In genomic region chr2:32175051-32175466, GRCm38 (mm10) we compare ENCODE assay signal across 8 mouse cellular contexts. TPM values are rescaled to one million over a fixed set of nuclear protein-coding genes. Genes with fewer than 3 reads are reported as not detected.
DNase-seq lines count a peak whose midpoint lies in the region; ATAC-seq and TF ChIP-seq lines count a peak whose summit lies in the region.

No protein-coding gene starts in this region.

- no peak for TF ChIP-seq CTCF in lung, embryonic 14.5 days (IDR thresholded peaks at IDR 0.05; ENCODE audit: low read depth)

- no peak overlapping the region for H3K4me3 ChIP-seq in lung, embryonic 14.5 days (ENCODE audit: low read depth, low read length)
- H3K4me3 ChIP-seq in embryonic facial prominence, embryonic 10.5 days: peak overlapping the region; percentile 44
- peak overlapping the region; percentile 5; the same call in 1 of the 2 replicates for H3K4me3 ChIP-seq in hindbrain, embryonic 12.5 days
- H3K4me3 ChIP-seq in limb, embryonic 10.5 days: no peak overlapping the region
- no peak overlapping the region for H3K4me3 ChIP-seq in neural tube, embryonic 14.5 days (ENCODE audit: low read depth, low read length)

- peak; percentile 54 for ATAC-seq in lung, embryonic 14.5 days (ENCODE audit: insufficient read depth)
- peak; percentile 76 for ATAC-seq in hindbrain, embryonic 12.5 days (ENCODE audit: low FRiP score)
- ATAC-seq in neural tube, embryonic 14.5 days (ENCODE audit: low read depth): peak; percentile 50; the same call in 1 of the 2 replicates
- ATAC-seq in activated CD4-positive, CD25-positive, alpha-beta regulatory T cell, adult 4 months: no peak

- peak overlapping the region; percentile 49 for H3K9ac ChIP-seq in lung, embryonic 14.5 days
- peak overlapping the region; percentile 61 for H3K9ac ChIP-seq in hindbrain, embryonic 12.5 days
- 0 out of 2 replicates have a peak overlapping the region, but pooled peaks have one; percentile 29 for H3K9ac ChIP-seq in neural tube, embryonic 14.5 days (replicated peaks; ENCODE audit: low read depth, low read length)

- no peak for DNase-seq in lung, embryonic 14.5 days
- no peak for DNase-seq in lung, postnatal 25 days (ENCODE audit: low spot score)
- peak; percentile 59 for DNase-seq in embryonic facial prominence, embryonic 10.5 days (ENCODE audit: low spot score)
- no peak for DNase-seq in limb, embryonic 10.5 days (ENCODE audit: low spot score)
- no peak for DNase-seq in spleen, postnatal 10 days (ENCODE audit: low spot score in 2 of 2)

- no peaks in the 10 kb centered on the region for H3K9me3 ChIP-seq in lung, embryonic 14.5 days (ENCODE audit: low read depth, low read length)
- no peaks in the 10 kb centered on the region for H3K9me3 ChIP-seq in embryonic facial prominence, embryonic 10.5 days
- no peaks in the 10 kb centered on the region for H3K9me3 ChIP-seq in hindbrain, embryonic 12.5 days (replicated peaks)
- no peaks in the 10 kb centered on the region for H3K9me3 ChIP-seq in limb, embryonic 10.5 days (replicated peaks)
- H3K9me3 ChIP-seq in neural tube, embryonic 14.5 days (ENCODE audit: control insufficient read depth, low read length): no peaks in the 10 kb centered on the region

- peak overlapping the region; percentile 92 for H3K27ac ChIP-seq in lung, embryonic 14.5 days (ENCODE audit: low read depth)
- peak overlapping the region; percentile 88 for H3K27ac ChIP-seq in embryonic facial prominence, embryonic 10.5 days (replicated peaks)
- H3K27ac ChIP-seq in hindbrain, embryonic 12.5 days: peak overlapping the region; percentile 96
- H3K27ac ChIP-seq in limb, embryonic 10.5 days: peak overlapping the region; percentile 76
- H3K27ac ChIP-seq in neural tube, embryonic 14.5 days (ENCODE audit: low read depth, low read length): peak overlapping the region; percentile 91

- 29% methylated on average over 7 of the region's 7 CpGs for WGBS in lung, embryonic 14.5 days
- 49% methylated on average over 7 of the region's 7 CpGs for WGBS in embryonic facial prominence, embryonic 10.5 days
- 16% methylated on average over 7 of the region's 7 CpGs for WGBS in hindbrain, embryonic 12.5 days
- WGBS in limb, embryonic 10.5 days: 59% methylated on average over 7 of the region's 7 CpGs
- WGBS in neural tube, embryonic 14.5 days: 16% methylated on average over 7 of the region's 7 CpGs

- peak overlapping the region; percentile 51 for H3K4me2 ChIP-seq in lung, embryonic 14.5 days
- H3K4me2 ChIP-seq in hindbrain, embryonic 12.5 days (replicated peaks): peak overlapping the region; percentile 36
- peak overlapping the region; percentile 21 for H3K4me2 ChIP-seq in neural tube, embryonic 14.5 days (ENCODE audit: low read depth, low read length)

- H3K4me1 ChIP-seq in lung, embryonic 14.5 days (ENCODE audit: insufficient read depth): peaks cover 32% of the 10 kb centered on the region
- peaks cover 79% of the 10 kb centered on the region for H3K4me1 ChIP-seq in embryonic facial prominence, embryonic 10.5 days
- H3K4me1 ChIP-seq in hindbrain, embryonic 12.5 days: peaks cover 80% of the 10 kb centered on the region
- H3K4me1 ChIP-seq in limb, embryonic 10.5 days: peaks cover 61% of the 10 kb centered on the region
- peaks cover 46% of the 10 kb centered on the region for H3K4me1 ChIP-seq in neural tube, embryonic 14.5 days (ENCODE audit: control insufficient read depth, insufficient read depth, low read length)

- H3K36me3 ChIP-seq in lung, embryonic 14.5 days (ENCODE audit: insufficient read depth): no peaks in the 10 kb centered on the region; the same call in 1 of the 2 replicates
- H3K36me3 ChIP-seq in embryonic facial prominence, embryonic 10.5 days (replicated peaks): peaks cover 20% of the 10 kb centered on the region
- no peaks in the 10 kb centered on the region for H3K36me3 ChIP-seq in hindbrain, embryonic 12.5 days
- peaks cover 37% of the 10 kb centered on the region for H3K36me3 ChIP-seq in limb, embryonic 10.5 days
- H3K36me3 ChIP-seq in neural tube, embryonic 14.5 days (ENCODE audit: control insufficient read depth, insufficient read depth, low read length): no peaks in the 10 kb centered on the region

- no peaks in the 10 kb centered on the region for H3K27me3 ChIP-seq in lung, embryonic 14.5 days (ENCODE audit: insufficient read depth, low read length)
- no peaks in the 10 kb centered on the region for H3K27me3 ChIP-seq in embryonic facial prominence, embryonic 10.5 days (replicated peaks; ENCODE audit: low read depth, poor library complexity, severe bottlenecking)
- H3K27me3 ChIP-seq in hindbrain, embryonic 12.5 days: no peaks in the 10 kb centered on the region
- no peaks in the 10 kb centered on the region for H3K27me3 ChIP-seq in limb, embryonic 10.5 days (ENCODE audit: low read depth, poor library complexity, severe bottlenecking)
- no peaks in the 10 kb centered on the region for H3K27me3 ChIP-seq in neural tube, embryonic 14.5 days (ENCODE audit: control insufficient read depth, insufficient read depth, low read length)

RNA-seq across cellular contexts. Expression of gene Prrc2b, which starts 24.2 kb away (rescaled TPM):
- 69.0 and 76.8 TPM in 2 replicates for polyA plus RNA-seq in lung, embryonic 14.5 days (2014; fragmentation: Nextera tagmentation; extraction: Ambion mirVana)
- polyA plus RNA-seq in embryonic facial prominence, embryonic 10.5 days (2016; fragmentation: Nextera tagmentation; extraction: Ambion mirVana): 60.0 and 69.9 TPM in 2 replicates
- 111 and 114 TPM in 2 replicates for polyA plus RNA-seq in hindbrain, embryonic 12.5 days (2016; fragmentation: Nextera tagmentation; extraction: Ambion mirVana)
- 71.2 and 80.3 TPM in 2 replicates for polyA plus RNA-seq in limb, embryonic 10.5 days (2016; fragmentation: Nextera tagmentation; extraction: Ambion mirVana)
- 101 and 118 TPM in 2 replicates for polyA plus RNA-seq in neural tube, embryonic 14.5 days (2014; fragmentation: Nextera tagmentation; extraction: Ambion mirVana)
- 10 to 100 TPM; 32.0 to 32.6 TPM for polyA plus RNA-seq in activated CD4-positive, CD25-positive, alpha-beta regulatory T cell, adult 4 months (2017; shearing (Covaris generic))

Comparison
In these comparisons a context has a peak if more than half of its experiments do, and no peak if none do; other contexts are left out.
1. H3K4me3 ChIP-seq: peak in embryonic facial prominence, embryonic 10.5 days (single experiment) and hindbrain, embryonic 12.5 days (single experiment); none in lung, embryonic 14.5 days (single experiment), limb, embryonic 10.5 days (single experiment) and neural tube, embryonic 14.5 days (single experiment).
2. Peak in every context shown above with its lines, with median percentiles within 50 percentile points of each other: H3K27ac ChIP-seq, H3K4me2 ChIP-seq and H3K9ac ChIP-seq.